Mouse (Mus musculus) heart, adult 2 months (tissue): ENCODE results near the gene Purb.

Experiments
- CTCF ChIP-seq: fragments of 200-600 bp; IDR thresholded peaks from 2 replicates; pipeline ENCODE4 v1.8.1; 2022; ENCODE audit warnings: antibody characterized with exemption, mild to moderate bottlenecking, moderate library complexity
- POLR2A ChIP-seq: fragments of 200-500 bp; IDR thresholded peaks from 2 replicates; pipeline ENCODE4 v1.6.1; 2011; ENCODE audit warnings: mild to moderate bottlenecking, low read depth, low read length, control low read depth; ENCODE audit not compliant: insufficient read depth

DNA sequence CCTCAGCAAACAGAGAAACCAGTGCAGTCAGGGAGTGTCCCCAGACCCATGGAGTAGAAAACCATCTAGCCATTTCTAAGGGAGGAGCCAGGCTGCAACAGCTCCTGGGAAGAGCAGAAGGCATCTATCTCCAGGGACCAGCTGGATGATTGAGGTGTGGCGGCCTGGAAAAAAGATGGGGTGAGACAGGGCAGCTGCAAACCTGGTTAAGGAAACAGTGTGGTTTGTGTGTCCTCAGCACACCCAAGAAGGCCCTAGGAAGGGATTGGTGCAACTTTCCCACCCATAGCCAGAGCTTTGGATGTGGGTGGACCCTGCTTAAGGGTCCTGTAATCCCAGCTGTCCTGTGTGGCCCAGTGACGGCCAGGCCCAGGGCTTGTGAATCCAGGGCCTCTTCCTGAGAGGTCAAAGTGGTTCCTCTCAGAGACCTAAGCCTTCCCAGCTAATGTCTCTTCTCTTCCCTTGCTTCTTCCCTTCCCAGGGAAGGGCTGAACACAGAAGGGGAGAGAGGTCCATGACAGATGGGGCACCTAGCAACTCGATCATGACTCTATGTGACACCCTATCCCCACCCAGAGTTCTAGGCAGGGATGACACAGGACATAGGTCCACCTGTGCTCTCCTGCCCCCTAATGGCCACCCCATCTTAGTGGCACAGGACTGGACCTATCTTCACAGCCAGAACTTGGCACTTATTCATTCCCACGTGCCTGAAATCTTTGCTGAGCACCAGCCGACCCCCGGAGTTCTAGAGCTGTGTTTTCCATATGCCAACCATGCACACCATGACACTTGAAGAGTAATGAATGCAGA is 14.2 kb upstream of the Purb start:
- TF ChIP-seq POLR2A, result no peak
- peak; percentile 64 for TF ChIP-seq CTCF
